Mouse (Mus musculus): ENCODE measurements at regions not wholly inside any gene's neighbourhood (a gene's known extent, or its start where the extent isn't known, plus 50 kb on each side); places are given as distances from the start of the nearest gene placed in this dataset.

DNA sequence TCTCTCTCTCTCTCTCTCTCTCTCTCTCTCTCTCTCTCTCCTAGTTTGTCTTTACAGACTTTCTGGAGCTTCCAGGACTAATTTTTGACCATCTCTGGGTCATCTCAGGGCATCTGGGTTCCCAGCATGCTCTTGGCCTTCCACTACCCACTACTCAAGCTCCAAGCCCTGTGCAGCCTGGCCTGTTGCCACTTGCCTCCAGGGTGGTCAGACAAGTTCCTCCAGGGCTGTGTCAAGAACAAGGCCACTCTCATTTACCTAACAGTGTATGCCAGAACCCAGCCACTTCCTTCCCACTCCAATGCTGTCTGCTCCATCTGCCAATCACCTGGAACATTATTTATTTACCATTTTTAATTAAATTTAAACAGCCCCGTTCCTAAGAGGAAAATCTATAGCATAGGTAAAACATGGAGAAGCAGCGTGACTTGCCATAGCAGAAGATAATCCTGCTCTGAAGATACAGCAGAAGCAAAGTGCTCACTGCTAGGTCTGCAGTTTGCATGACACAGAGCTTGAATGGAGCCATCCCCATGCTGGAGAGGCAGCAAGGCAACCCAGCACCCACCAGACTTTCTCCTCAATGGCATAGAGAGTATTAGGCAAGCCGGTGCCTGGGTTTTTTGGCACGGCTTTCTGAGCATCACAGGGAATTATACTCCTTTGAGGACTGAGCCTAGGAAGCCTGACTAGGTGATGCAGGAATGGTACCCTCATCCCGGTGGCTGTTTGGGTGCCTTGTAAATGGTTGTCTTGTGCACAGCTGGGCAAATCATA is 54.0 kb downstream of the Foxi1 start:
- Histone ChIP-seq H3K4me3 (no peak overlapping the region), H3K36me3 (ENCODE audit: poor library complexity, severe bottlenecking) (no peaks in the 10 kb centered on the region), H3K9me3 (replicated peaks) (no peaks in the 10 kb centered on the region), H3K9ac (no peak overlapping the region), H3K4me1 (no peaks in the 10 kb centered on the region), H3K4me2 (no peak overlapping the region), H3K27ac (no peak overlapping the region), H3K27me3 (0 out of 2 replicates have a peak, but pooled peaks cover 6% of the 10 kb centered on the region)
- ATAC-seq: no peak
- WGBS: 89% methylated on average over 5 of the region's 5 CpGs

DNA sequence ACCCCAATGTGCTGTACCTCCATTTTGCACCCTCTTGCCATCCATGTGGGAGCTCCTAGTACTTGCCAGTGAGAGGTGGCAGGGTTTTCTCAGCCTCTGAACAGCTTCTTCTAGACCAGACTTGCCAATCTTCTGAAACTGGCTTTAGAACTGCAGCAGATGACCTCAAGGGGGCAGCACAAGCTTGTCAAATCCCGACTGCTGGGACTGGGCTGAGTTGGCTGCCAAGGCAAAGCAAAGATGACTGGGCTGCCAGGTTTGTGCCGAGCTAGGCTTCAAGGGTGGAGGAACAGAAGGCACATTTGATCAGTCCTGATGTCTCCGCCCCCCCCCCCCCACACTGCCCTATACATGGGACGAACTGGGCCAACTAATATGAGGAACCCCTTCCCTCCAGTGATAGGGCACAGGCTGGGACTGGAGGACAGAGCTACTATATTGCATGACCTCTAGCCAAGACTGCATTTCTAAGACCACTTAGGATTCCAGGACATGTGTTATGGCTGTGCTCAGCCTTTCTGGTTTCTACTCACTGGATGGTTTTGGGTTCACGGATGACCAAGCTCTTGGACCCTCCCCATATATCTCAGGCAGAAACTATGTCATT is 51.1 kb upstream of the 4930469K13Rik start:
- peak; percentile 85 for ATAC-seq
- Histone ChIP-seq H3K36me3 (ENCODE audit: poor library complexity, severe bottlenecking) (no peaks in the 10 kb centered on the region), H3K4me3 (no peak overlapping the region), H3K27me3 (peaks cover 28% of the 10 kb centered on the region), H3K4me1 (no peaks in the 10 kb centered on the region), H3K9me3 (replicated peaks) (no peaks in the 10 kb centered on the region), H3K27ac (no peak overlapping the region), H3K4me2 (no peak overlapping the region), H3K9ac (no peak overlapping the region)
- 36% methylated on average over 5 of the region's 5 CpGs for WGBS

All from forebrain, embryonic 13.5 days (tissue).